ENCODE assay signal across 8 mouse cellular contexts in genomic region chr17:86812029-86812428, GRCm38 (mm10). TPM values are rescaled to one million over a fixed set of nuclear protein-coding genes. Genes with fewer than 3 reads are reported as not detected.
DNase-seq lines count a peak whose midpoint lies in the region; ATAC-seq and TF ChIP-seq lines count a peak whose summit lies in the region.

No protein-coding gene starts in this region.

- ATAC-seq in forebrain, postnatal 0 days = peak; percentile 61
- ATAC-seq in forebrain, embryonic 15.5 days (replicated peaks) = no peak
- ATAC-seq in liver, postnatal 0 days = no peak
- peak; percentile 49; the same call in 1 of the 2 replicates for ATAC-seq in megakaryocyte, adult 5-6 weeks (ENCODE audit: poor library complexity, severe bottlenecking)

- H3K36me3 ChIP-seq in forebrain, postnatal 0 days (ENCODE audit: insufficient read depth) = no peaks in the 10 kb centered on the region
- no peaks in the 10 kb centered on the region for H3K36me3 ChIP-seq in forebrain, embryonic 15.5 days
- H3K36me3 ChIP-seq in liver, postnatal 0 days (replicated peaks; ENCODE audit: insufficient read depth, low read length) = peaks cover 34% of the 10 kb centered on the region

- H3K4me1 ChIP-seq in forebrain, postnatal 0 days (ENCODE audit: insufficient read depth) = no peaks in the 10 kb centered on the region
- H3K4me1 ChIP-seq in forebrain, embryonic 15.5 days = no peaks in the 10 kb centered on the region
- no peaks in the 10 kb centered on the region for H3K4me1 ChIP-seq in liver, postnatal 0 days (ENCODE audit: insufficient read depth)

- H3K9ac ChIP-seq in forebrain, postnatal 0 days = no peak overlapping the region
- H3K9ac ChIP-seq in forebrain, embryonic 15.5 days (replicated peaks) = no peak overlapping the region
- no peak overlapping the region for H3K9ac ChIP-seq in liver, postnatal 0 days (replicated peaks)

- H3K27me3 ChIP-seq in forebrain, postnatal 0 days (ENCODE audit: insufficient read depth, low read length) = no peaks in the 10 kb centered on the region
- H3K27me3 ChIP-seq in forebrain, embryonic 15.5 days = no peaks in the 10 kb centered on the region
- H3K27me3 ChIP-seq in liver, postnatal 0 days (ENCODE audit: insufficient read depth, low read length) = no peaks in the 10 kb centered on the region

- no peak overlapping the region for H3K4me2 ChIP-seq in forebrain, postnatal 0 days (ENCODE audit: low read depth)
- no peak overlapping the region for H3K4me2 ChIP-seq in forebrain, embryonic 15.5 days (replicated peaks)
- no peak overlapping the region for H3K4me2 ChIP-seq in liver, postnatal 0 days (ENCODE audit: low read depth, low read length)

- H3K27ac ChIP-seq in forebrain, postnatal 0 days (ENCODE audit: low read depth, low read length) = no peak overlapping the region
- H3K27ac ChIP-seq in forebrain, embryonic 15.5 days (replicated peaks) = no peak overlapping the region
- H3K27ac ChIP-seq in liver, postnatal 0 days (ENCODE audit: low read depth) = no peak overlapping the region

- peak; percentile 75 for TF ChIP-seq CTCF in forebrain, postnatal 0 days (IDR thresholded peaks at IDR 0.05; ENCODE audit: low read depth)
- TF ChIP-seq CTCF in liver, postnatal 0 days (IDR thresholded peaks at IDR 0.05; ENCODE audit: low read depth) = peak; percentile 63

- no peaks in the 10 kb centered on the region for H3K9me3 ChIP-seq in forebrain, postnatal 0 days (ENCODE audit: low read length)
- no peaks in the 10 kb centered on the region for H3K9me3 ChIP-seq in forebrain, embryonic 15.5 days
- no peaks in the 10 kb centered on the region for H3K9me3 ChIP-seq in liver, postnatal 0 days (ENCODE audit: low read length)

- peak; percentile 76 for DNase-seq in forebrain, postnatal 0 days
- DNase-seq in liver, postnatal 0 days = no peak
- no peak for DNase-seq in liver
- peak; percentile 33 to 62 for DNase-seq in cerebellum, postnatal 10 days
- no peak for DNase-seq in right cerebral cortex, postnatal 25 days
- no peak for DNase-seq in urinary bladder, postnatal 14 days (ENCODE audit: low spot score)

- H3K4me3 ChIP-seq in forebrain, postnatal 0 days (ENCODE audit: low read depth, low read length) = no peak overlapping the region
- no peak overlapping the region for H3K4me3 ChIP-seq in forebrain, embryonic 15.5 days
- H3K4me3 ChIP-seq in liver, postnatal 0 days (ENCODE audit: low read depth, low read length) = no peak overlapping the region

- no peak for TF ChIP-seq EP300 in liver, postnatal 0 days (IDR thresholded peaks at IDR 0.05; ENCODE audit: low read depth)

- under 1% methylated on average over 4 of the region's 4 CpGs for whole genome bisulfite sequencing in forebrain, postnatal 0 days
- WGBS in forebrain, embryonic 15.5 days = under 1% methylated on average over 4 of the region's 4 CpGs
- 7% methylated on average over 4 of the region's 4 CpGs for WGBS in liver, postnatal 0 days (ENCODE audit: insufficient replicate concordance)

RNA-seq across cellular contexts. Expression of gene Epas1, which starts 58.5 kb away (rescaled TPM):
- total RNA-seq in forebrain, postnatal 0 days (2014; rRNA removed) = 8.7 and 14.3 TPM in 2 replicates
- 4.7 and 6.3 TPM in 2 replicates for polyA plus RNA-seq in forebrain, postnatal 0 days (2015; fragmentation: Nextera tagmentation; extraction: Ambion mirVana)
- polyA plus RNA-seq in forebrain, embryonic 15.5 days (2015; fragmentation: Nextera tagmentation; extraction: Ambion mirVana) = 3.8 and 4.0 TPM in 2 replicates
- polyA plus RNA-seq in liver, postnatal 0 days (2015; fragmentation: Nextera tagmentation; extraction: Ambion mirVana) = 7.5 and 8.2 TPM in 2 replicates
- total RNA-seq in megakaryocyte, adult 5-6 weeks (2015) = 0.91 and 1.3 TPM in 2 replicates
- 0.07 and 0.33 TPM in 2 replicates for total RNA-seq in megakaryocyte, adult 5-6 weeks (2017)

Comparison
In these comparisons a context has a peak if more than half of its experiments do, and no peak if none do; other contexts are left out.
1. ATAC-seq: peak in forebrain, postnatal 0 days (single experiment) and megakaryocyte, adult 5-6 weeks (single experiment); none in forebrain, embryonic 15.5 days (single experiment) and liver, postnatal 0 days (single experiment).
2. DNase-seq: peak in forebrain, postnatal 0 days (single experiment) and cerebellum, postnatal 10 days (2 of 2); none in liver, postnatal 0 days (single experiment), liver (single experiment), right cerebral cortex, postnatal 25 days (single experiment) and urinary bladder, postnatal 14 days (single experiment).